Mouse (Mus musculus) kidney, embryonic 16.5 days (tissue): ENCODE data around the gene Lpp. TPM values are rescaled to one million over a fixed set of nuclear protein-coding genes. Genes with fewer than 3 reads are reported as not detected.

Experiments used
- ATAC-seq: fragments of 200-750 bp; cut with Nextera tagmentation; 2 replicates; pipeline ENCODE4 v1.8.0; 2017; ENCODE audit warnings: moderate TSS enrichment; ENCODE audit not compliant: low FRiP score, low TSS enrichment
- H3K27ac ChIP-seq: fragments of 300-500 bp; sonication (generic); 2 replicates; pipeline ENCODE4 v1.5.1; 2014; ENCODE audit warnings: low read length
- H3K27me3 ChIP-seq: fragments of 300-500 bp; sonication (generic); 2 replicates; pipeline ENCODE4 v1.6.1; 2014; ENCODE audit warnings: low read length, control low read depth, mixed read lengths; ENCODE audit not compliant: insufficient read depth
- H3K36me3 ChIP-seq: fragments of 300-500 bp; sonication (generic); 2 replicates; pipeline ENCODE4 v1.6.1; 2014; ENCODE audit warnings: low read length, control low read depth, mixed read lengths; ENCODE audit not compliant: insufficient read depth
- H3K4me1 ChIP-seq: fragments of 300-500 bp; sonication (generic); 2 replicates; pipeline ENCODE4 v1.6.1; 2014; ENCODE audit warnings: low read length, control low read depth, mixed read lengths; ENCODE audit not compliant: insufficient read depth
- H3K4me2 ChIP-seq: fragments of 300-500 bp; sonication (generic); replicated peaks from 2 replicates; pipeline ENCODE4 v1.6.1; 2014; ENCODE audit warnings: low read depth, low read length
- H3K4me3 ChIP-seq: fragments of 300-500 bp; sonication (generic); 2 replicates; pipeline ENCODE4 v1.5.1; 2014; ENCODE audit warnings: mild to moderate bottlenecking, low read length
- H3K9ac ChIP-seq: fragments of 300-500 bp; sonication (generic); replicated peaks from 2 replicates; pipeline ENCODE4 v1.6.1; 2014; ENCODE audit warnings: low read length
- H3K9me3 ChIP-seq: fragments of 300-500 bp; sonication (generic); 2 replicates; pipeline ENCODE4 v1.6.1; 2016; ENCODE audit warnings: low read length, control low read depth
- WGBS: fragments of 180-500 bp; shearing (Covaris S2); extraction: QIAGEN DNeasy Blood & Tissue Kit; methylation state at CpG from one replicate; pipeline ENCODE4 v1.1.7; 2014; 5-methylcytosine and 5-hydroxymethylcytosine counted together
- polyA plus RNA-seq: library from polyadenylated mRNA; unstranded; fragments of >200 nt; fragmentation: Nextera tagmentation; extraction: Ambion mirVana; gene quantifications from 2 replicates; pipeline ENCODE4 v1.2.1, GENCODE M21; 2015

Lpp gene
- polyA plus RNA-seq, 1 experiment from 2014 or later, result 54.0 TPM

DNA sequence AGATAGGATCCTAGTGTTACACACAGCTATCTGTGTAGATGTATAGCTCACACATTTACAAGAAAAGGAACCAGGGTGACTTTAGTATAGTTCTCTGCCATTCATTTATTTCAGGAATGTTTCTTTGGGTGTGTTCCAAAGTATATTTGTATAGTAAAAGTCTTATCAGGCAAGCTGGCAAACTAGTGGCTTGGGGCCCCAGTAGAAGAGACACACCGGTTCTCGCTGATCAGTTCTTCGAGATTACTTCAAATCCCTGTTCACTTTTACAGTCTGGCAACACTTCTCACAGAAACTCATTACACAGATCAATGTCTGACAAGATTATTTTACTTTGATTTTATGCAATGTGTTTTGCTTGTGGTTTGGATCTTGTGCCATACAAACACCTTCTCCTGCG is 408.0 kb downstream of the Lpp start:
- Histone ChIP-seq H3K4me1 (0 out of 2 replicates have a peak, but pooled peaks cover 3% of the 10 kb centered on the region), H3K4me2 (no peak overlapping the region), H3K9ac (no peak overlapping the region), H3K36me3 (no peaks in the 10 kb centered on the region), H3K4me3 (no peak overlapping the region), H3K27ac (no peak overlapping the region), H3K9me3 (no peaks in the 10 kb centered on the region), H3K27me3 (no peaks in the 10 kb centered on the region)
- no peak for ATAC-seq
- 77% methylated on average over 4 of the region's 4 CpGs for WGBS

DNA sequence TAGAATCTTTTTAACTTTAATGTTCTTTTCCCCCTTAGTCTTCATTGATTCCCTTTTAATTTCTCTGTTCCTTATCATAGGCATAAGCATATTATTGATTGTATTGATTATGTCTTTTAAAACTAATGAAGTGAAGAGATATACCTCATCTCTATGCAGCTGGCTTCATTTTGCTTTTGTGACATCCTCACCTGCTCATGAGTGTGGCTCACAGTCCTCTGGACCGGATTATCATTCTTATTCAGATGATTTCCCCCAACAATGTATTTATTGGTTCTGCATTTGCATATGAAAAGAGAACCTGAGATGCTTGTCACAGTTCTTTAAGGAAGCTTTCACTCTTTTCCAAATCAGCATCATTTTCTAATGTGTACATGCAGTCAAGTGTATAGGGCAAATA is 408.5 kb downstream of the Lpp start:
- ATAC-seq, result no peak

DNA sequence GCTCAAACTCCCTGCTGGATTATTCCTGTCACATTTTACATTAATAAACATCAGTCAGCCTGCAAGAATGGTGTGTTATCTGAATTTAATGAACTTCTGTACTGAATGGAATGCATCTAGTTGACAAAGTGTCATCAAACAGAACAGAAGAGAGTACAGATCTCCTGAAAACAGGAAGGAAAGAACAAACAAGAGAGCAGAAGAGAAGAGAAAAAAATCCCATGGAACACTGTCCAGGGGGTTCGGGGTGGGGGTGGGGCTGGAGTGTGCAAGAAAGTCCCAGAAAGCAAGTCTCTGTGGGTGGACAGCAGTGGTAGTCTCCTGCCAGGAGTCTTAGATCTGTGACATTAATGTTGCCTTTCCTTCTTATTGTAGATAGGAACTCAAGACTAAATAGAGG is 412.8 kb downstream of the Lpp start:
- H3K9ac ChIP-seq, result no peak overlapping the region
- ATAC-seq, result no peak
- H3K36me3 ChIP-seq, result no peaks in the 10 kb centered on the region
- no peaks in the 10 kb centered on the region for H3K27me3 ChIP-seq
- H3K27ac ChIP-seq, result no peak overlapping the region
- H3K4me2 ChIP-seq, result no peak overlapping the region
- H3K4me1 ChIP-seq, result 0 out of 2 replicates have a peak, but pooled peaks cover 3% of the 10 kb centered on the region
- WGBS, result 85% methylated on average over 1 of the region's 1 CpGs
- H3K9me3 ChIP-seq, result no peaks in the 10 kb centered on the region
- H3K4me3 ChIP-seq, result no peak overlapping the region

More for the DNA sequence above, 408.5 kb downstream of the Lpp start:
- WGBS, result 65% methylated on average over 1 of the region's 1 CpGs
- Histone ChIP-seq H3K27ac (no peak overlapping the region), H3K4me2 (no peak overlapping the region), H3K27me3 (no peaks in the 10 kb centered on the region), H3K4me3 (no peak overlapping the region), H3K9me3 (no peaks in the 10 kb centered on the region), H3K9ac (no peak overlapping the region), H3K36me3 (no peaks in the 10 kb centered on the region), H3K4me1 (0 out of 2 replicates have a peak, but pooled peaks cover 3% of the 10 kb centered on the region)

DNA sequence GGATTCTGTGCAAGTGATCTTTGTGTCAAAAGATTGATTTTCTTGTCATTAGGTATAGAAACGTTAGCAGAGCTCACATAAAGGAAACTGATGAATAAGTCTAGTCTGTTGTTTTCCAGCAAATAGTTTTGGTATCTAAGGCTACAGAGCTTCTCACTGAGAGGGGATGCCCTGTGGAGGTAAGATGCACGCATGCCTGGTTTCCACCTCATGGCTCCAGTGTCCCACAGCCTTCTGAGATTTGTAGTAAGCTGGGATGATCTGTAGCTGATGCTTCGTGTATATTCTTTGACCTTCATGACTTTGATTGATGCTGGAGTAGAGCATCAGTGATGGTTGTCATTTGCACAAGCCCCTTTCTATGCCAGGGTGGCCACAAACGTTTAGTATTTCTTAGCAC is 414.3 kb downstream of the Lpp start:
- Histone ChIP-seq H3K36me3 (no peaks in the 10 kb centered on the region), H3K27ac (no peak overlapping the region), H3K9ac (no peak overlapping the region), H3K9me3 (no peaks in the 10 kb centered on the region), H3K4me2 (no peak overlapping the region), H3K4me1 (0 out of 2 replicates have a peak, but pooled peaks cover 3% of the 10 kb centered on the region), H3K27me3 (no peaks in the 10 kb centered on the region), H3K4me3 (no peak overlapping the region)
- ATAC-seq, result no peak
- WGBS, result 68% methylated on average over 4 of the region's 4 CpGs

DNA sequence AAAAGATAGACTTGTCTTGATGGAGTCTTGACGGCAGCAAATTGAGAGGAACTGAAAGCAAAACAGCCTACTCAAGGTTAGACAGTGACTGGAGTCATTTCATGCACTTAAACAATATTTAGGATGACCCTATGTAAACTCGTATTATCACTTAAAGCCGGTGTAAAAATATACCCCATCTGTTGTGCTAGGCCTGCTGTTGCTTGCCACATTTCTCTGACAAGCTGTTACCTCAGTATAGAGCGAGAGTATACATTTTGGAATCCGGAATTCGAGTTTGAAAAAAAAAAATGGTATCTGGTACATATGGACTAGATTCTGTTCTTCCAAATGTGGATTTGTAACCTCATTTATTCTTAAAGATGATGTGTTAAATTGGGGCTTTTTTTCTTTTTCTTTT is 416.5 kb downstream of the Lpp start:
- Histone ChIP-seq H3K4me2 (no peak overlapping the region), H3K9me3 (no peaks in the 10 kb centered on the region), H3K27me3 (no peaks in the 10 kb centered on the region), H3K9ac (no peak overlapping the region), H3K36me3 (no peaks in the 10 kb centered on the region), H3K4me1 (0 out of 2 replicates have a peak, but pooled peaks cover 3% of the 10 kb centered on the region), H3K4me3 (no peak overlapping the region), H3K27ac (no peak overlapping the region)
- ATAC-seq, result no peak
- 88% methylated on average over 6 of the region's 6 CpGs for WGBS

DNA sequence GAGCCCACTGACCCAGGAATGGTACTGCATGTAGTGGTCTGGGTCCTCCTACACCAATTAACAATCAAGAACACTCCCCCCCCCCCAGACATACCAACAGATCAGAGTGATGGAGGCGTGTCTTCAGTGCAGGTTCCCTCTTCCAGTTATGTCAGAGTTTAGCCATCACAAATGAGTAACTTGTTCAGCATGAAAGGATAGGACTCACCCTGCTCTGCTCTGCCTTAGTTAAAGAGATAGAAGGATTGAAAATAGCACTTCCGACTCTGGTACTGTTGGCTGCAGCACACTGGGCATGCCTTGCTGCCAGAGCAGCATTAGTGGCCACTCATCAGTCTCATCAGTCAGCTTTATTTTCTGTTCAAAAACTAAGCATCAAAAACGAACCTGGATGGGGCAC is 423.3 kb downstream of the Lpp start:
- peak; percentile 59 for ATAC-seq
- 75% methylated on average over 3 of the region's 3 CpGs for WGBS
- Histone ChIP-seq H3K36me3 (no peaks in the 10 kb centered on the region), H3K4me1 (no peaks in the 10 kb centered on the region), H3K27me3 (no peaks in the 10 kb centered on the region), H3K4me3 (no peak overlapping the region), H3K27ac (no peak overlapping the region), H3K9ac (no peak overlapping the region), H3K9me3 (no peaks in the 10 kb centered on the region), H3K4me2 (no peak overlapping the region)

DNA sequence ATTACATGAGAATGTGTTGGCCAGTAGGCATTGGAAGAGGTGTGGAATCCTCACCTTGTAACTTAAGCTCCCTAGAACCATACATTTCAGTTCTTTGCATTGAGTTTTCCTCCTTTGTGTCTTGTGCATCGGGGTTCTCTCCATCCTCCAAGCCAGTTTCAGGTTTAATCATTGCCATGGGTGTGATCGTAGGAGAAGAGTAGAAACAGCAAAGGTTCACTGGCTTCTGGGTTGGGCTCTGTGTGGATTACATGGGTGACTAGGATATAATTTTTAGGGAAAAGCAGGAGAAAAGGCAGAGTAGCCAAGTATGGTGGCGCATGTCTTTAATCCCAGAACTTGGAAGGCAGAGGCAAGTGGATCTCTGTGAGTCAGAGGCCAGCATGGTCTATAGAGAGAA is 424.1 kb downstream of the Lpp start:
- no peaks in the 10 kb centered on the region for H3K36me3 ChIP-seq
- H3K4me2 ChIP-seq, result no peak overlapping the region
- H3K4me3 ChIP-seq, result no peak overlapping the region
- no peaks in the 10 kb centered on the region for H3K4me1 ChIP-seq
- H3K9ac ChIP-seq, result no peak overlapping the region
- no peaks in the 10 kb centered on the region for H3K27me3 ChIP-seq
- no peak for ATAC-seq
- H3K9me3 ChIP-seq, result no peaks in the 10 kb centered on the region
- WGBS, result 90% methylated on average over 3 of the region's 3 CpGs
- H3K27ac ChIP-seq, result no peak overlapping the region

DNA sequence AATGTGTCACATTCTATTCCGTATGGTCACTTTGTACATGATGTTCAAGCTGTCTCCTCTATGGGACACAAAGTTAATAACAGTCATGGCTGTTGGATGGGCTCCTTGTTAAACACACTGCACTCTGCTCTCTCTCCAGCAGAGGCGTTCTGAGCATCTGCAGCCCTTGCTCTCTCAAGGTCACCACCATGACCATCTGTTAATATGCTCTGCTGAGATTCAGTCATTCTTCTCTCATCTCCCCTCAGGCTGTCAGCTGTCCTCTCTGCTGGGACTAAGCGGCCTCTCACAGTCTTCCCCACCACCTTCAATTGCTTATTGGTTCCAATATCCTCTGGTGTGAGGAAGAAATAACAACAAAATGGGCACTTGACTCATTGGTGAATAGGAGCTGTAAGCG is 425.8 kb downstream of the Lpp start:
- Histone ChIP-seq H3K27me3 (no peaks in the 10 kb centered on the region), H3K27ac (no peak overlapping the region), H3K9ac (no peak overlapping the region), H3K9me3 (no peaks in the 10 kb centered on the region), H3K4me1 (no peaks in the 10 kb centered on the region), H3K4me3 (no peak overlapping the region), H3K4me2 (no peak overlapping the region), H3K36me3 (no peaks in the 10 kb centered on the region)
- 73% methylated on average over 4 of the region's 4 CpGs for WGBS
- ATAC-seq, result 0 out of 2 replicates have a peak, but pooled peaks have one; percentile 27

DNA sequence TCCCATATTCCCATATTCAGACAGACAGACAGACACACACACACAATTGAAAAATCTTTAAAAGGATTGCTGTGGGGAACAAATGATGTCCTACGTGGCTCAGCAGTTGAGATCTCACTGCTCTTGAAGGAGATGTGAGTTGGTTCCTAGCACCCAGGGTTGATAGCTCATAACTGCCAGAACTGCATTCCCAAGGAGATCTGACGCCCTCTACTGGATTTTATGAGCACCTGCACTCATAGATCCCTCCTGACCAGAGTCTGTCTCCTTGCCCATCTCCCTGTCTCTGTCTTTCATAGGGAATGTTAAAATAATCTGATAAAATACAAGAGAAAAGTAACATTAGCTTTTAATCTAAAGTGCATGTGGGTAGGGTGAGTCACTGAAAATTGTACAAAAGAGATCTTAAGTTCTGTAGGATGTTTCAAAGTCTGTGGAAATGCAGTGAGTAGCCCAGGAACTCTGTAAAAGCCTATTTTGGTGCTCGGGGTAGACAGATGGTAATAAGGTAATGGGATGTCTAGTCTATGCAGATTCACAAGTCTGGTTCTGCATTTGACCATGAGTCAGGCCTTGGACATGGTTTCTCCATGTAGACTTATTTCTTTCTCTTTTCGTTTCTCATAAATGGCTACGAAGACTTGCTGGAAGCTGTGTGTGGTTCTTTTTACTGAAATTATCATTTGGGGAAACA is 429.0 kb downstream of the Lpp start:
- Histone ChIP-seq H3K4me1 (no peaks in the 10 kb centered on the region), H3K4me3 (no peak overlapping the region), H3K9me3 (no peaks in the 10 kb centered on the region), H3K9ac (no peak overlapping the region), H3K27me3 (no peaks in the 10 kb centered on the region), H3K4me2 (no peak overlapping the region), H3K36me3 (no peaks in the 10 kb centered on the region), H3K27ac (no peak overlapping the region)
- no peak for ATAC-seq
- 88% methylated on average over 5 of the region's 5 CpGs for WGBS

DNA sequence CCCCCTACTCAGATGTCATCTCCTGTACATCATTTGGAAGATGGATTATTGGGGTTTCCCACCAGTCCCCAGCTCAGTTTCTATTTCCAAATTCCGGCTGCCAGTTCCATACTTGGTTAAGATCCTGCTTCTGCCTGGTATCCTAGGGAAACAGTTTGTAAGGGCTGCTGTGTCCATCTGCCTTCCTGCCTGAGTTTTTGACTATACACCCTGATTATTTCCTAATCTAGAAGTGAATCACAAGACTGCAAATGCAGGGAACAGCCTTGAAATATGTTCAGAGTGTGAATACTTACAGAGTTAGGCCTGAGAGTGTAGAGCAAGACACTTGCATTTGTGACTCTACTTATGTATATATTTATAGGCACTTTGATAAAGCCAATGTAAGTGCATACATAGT is 429.6 kb downstream of the Lpp start:
- Histone ChIP-seq H3K4me3 (no peak overlapping the region), H3K9me3 (no peaks in the 10 kb centered on the region), H3K27ac (no peak overlapping the region), H3K4me1 (no peaks in the 10 kb centered on the region), H3K27me3 (no peaks in the 10 kb centered on the region), H3K36me3 (no peaks in the 10 kb centered on the region), H3K9ac (no peak overlapping the region), H3K4me2 (no peak overlapping the region)
- 97% methylated on average over 1 of the region's 1 CpGs for WGBS
- ATAC-seq, result no peak
